Mouse (Mus musculus) intestine, embryonic 16.5 days (tissue): Measurements from ENCODE around the gene 1700012B07Rik. TPM values are rescaled to one million over a fixed set of nuclear protein-coding genes. Genes with fewer than 3 reads are reported as not detected.

Experiments
- ATAC-seq: fragments of 200-750 bp; cut with Nextera tagmentation; 2 replicates; pipeline ENCODE4 v1.8.0; 2017; ENCODE audit warnings: moderate TSS enrichment, moderate library complexity
- H3K27ac ChIP-seq: fragments of 300-500 bp; sonication (generic); 2 replicates; pipeline ENCODE4 v1.5.1; 2014; ENCODE audit warnings: mild to moderate bottlenecking, low read length
- H3K27me3 ChIP-seq: fragments of 300-500 bp; sonication (generic); replicated peaks from 2 replicates; pipeline ENCODE4 v1.6.1; 2014; ENCODE audit warnings: low read length, control low read depth, mixed read lengths; ENCODE audit not compliant: control insufficient read depth, insufficient read depth
- H3K36me3 ChIP-seq: fragments of 300-500 bp; sonication (generic); 2 replicates; pipeline ENCODE4 v1.6.1; 2014; ENCODE audit warnings: low read length, control low read depth; ENCODE audit not compliant: control insufficient read depth, insufficient read depth
- H3K4me1 ChIP-seq: fragments of 300-500 bp; sonication (generic); 2 replicates; pipeline ENCODE4 v1.6.1; 2014; ENCODE audit warnings: low read length, control low read depth, mixed read lengths; ENCODE audit not compliant: control insufficient read depth, insufficient read depth
- H3K4me2 ChIP-seq: fragments of 300-500 bp; sonication (generic); 2 replicates; pipeline ENCODE4 v1.6.1; 2014; ENCODE audit warnings: low read depth, low read length, control low read depth
- H3K4me3 ChIP-seq: fragments of 300-500 bp; sonication (generic); 2 replicates; pipeline ENCODE4 v1.5.1; 2014; ENCODE audit warnings: mild to moderate bottlenecking, low read length
- H3K9ac ChIP-seq: fragments of 300-500 bp; sonication (generic); 2 replicates; pipeline ENCODE4 v1.6.1; 2014; ENCODE audit warnings: low read depth, low read length
- H3K9me3 ChIP-seq: fragments of 300-500 bp; sonication (generic); 2 replicates; pipeline ENCODE4 v1.6.1; 2016; ENCODE audit warnings: low read length, control low read depth; ENCODE audit not compliant: control insufficient read depth
- WGBS: fragments of 180-500 bp; shearing (Covaris S2); extraction: QIAGEN DNeasy Blood & Tissue Kit; methylation state at CpG from one replicate; pipeline ENCODE4 v1.1.7; 2014; 5-methylcytosine and 5-hydroxymethylcytosine counted together
- polyA plus RNA-seq: library from polyadenylated mRNA; unstranded; fragments of >200 nt; fragmentation: Nextera tagmentation; extraction: Ambion mirVana; gene quantifications from 2 replicates; pipeline ENCODE4 v1.2.1, GENCODE M21; 2015

The 1700012B07Rik gene
- polyA plus RNA-seq, 1 experiment from 2014 or later, result not detected

DNA sequence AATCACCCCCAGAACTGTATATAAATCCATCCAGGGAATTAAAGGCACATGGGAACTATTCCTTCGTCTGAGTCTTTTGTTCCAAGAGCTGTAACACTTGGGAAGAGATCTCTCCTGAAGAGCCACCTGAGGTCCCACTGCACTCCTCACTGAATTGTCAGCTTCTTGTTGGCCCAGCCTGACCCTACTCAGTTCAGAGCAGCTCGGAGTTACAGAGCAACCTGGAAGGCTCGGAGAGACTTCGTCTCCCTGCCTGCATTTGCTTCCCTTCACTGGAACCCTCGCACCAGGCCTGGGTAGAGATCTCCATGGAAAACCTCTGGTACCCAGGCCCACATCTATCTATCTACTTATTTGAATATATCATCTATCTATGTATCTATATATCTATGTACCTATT, 40.0 kb upstream of the 1700012B07Rik start:
- Histone ChIP-seq H3K9me3 (0 out of 2 replicates have a peak, but pooled peaks cover 3% of the 10 kb centered on the region), H3K9ac (no peak overlapping the region), H3K4me1 (no peaks in the 10 kb centered on the region), H3K36me3 (no peaks in the 10 kb centered on the region), H3K27ac (no peak overlapping the region), H3K4me3 (no peak overlapping the region), H3K4me2 (no peak overlapping the region), H3K27me3 (no peaks in the 10 kb centered on the region)
- no peak for ATAC-seq
- 80% methylated on average over 5 of the region's 5 CpGs for WGBS

DNA sequence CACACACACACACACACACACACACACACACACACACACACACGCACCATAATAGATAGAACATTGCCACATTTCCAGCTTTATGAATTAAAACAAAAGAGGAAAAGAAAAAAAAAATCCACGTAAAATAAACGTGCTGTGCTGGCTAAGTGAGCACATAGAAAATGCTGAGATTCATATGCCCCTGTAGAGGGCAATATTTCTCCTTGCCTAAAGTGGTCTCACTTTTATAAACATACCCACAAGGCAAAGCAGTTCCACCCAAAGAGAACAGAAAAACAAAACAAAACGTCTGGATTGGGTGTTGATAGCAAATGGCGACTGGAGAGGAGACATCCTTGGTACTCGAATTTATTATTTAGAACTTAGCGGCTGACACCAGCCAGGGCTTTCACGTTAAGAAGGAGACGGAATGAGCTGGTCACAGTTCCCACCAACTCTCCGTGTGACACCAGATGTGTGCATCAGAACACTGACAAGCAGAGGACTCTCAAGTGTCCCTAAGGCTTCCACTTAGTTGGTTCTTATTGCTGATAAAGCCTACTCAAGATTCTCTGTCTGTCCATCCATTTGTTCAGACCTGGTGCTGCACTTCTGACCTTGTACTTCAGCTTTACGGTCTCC, 38.8 kb upstream of the 1700012B07Rik start:
- Histone ChIP-seq H3K9me3 (0 out of 2 replicates have a peak, but pooled peaks cover 3% of the 10 kb centered on the region), H3K9ac (no peak overlapping the region), H3K27ac (no peak overlapping the region), H3K4me2 (no peak overlapping the region), H3K36me3 (no peaks in the 10 kb centered on the region), H3K4me1 (no peaks in the 10 kb centered on the region), H3K4me3 (no peak overlapping the region), H3K27me3 (no peaks in the 10 kb centered on the region)
- ATAC-seq, result no peak
- 67% methylated on average over 11 of the region's 11 CpGs for WGBS

GRCm38 (mm10) chr11:109865526-109865925, 37.7 kb upstream of the 1700012B07Rik start:
- H3K36me3 ChIP-seq, result no peaks in the 10 kb centered on the region
- no peak overlapping the region for H3K4me2 ChIP-seq
- no peaks in the 10 kb centered on the region for H3K27me3 ChIP-seq
- no peak overlapping the region for H3K9ac ChIP-seq
- H3K4me3 ChIP-seq, result no peak overlapping the region
- no peak overlapping the region for H3K27ac ChIP-seq
- 0 out of 2 replicates have a peak, but pooled peaks cover 3% of the 10 kb centered on the region for H3K9me3 ChIP-seq
- WGBS, result 73% methylated on average over 8 of the region's 8 CpGs
- ATAC-seq, result no peak
- H3K4me1 ChIP-seq, result no peaks in the 10 kb centered on the region

DNA sequence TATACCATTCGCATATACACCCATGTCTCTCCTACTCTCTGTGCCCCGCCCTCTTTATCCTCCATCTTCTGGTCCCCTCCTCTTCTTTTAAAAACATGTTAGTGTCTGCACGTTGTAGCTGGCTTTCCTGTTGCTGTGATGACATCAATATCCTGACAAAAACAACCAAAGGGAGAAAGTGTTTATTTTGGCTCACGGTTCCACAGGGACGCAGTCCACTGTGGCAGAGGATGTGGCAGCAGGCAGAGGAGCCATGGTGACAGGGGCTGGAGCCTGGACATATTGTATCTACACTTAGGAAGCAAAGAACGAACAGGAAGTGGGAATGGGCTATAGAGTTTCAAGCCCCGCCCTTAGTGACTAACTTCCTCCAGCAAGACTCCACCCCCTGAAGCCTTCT, 36.1 kb upstream of the 1700012B07Rik start:
- ATAC-seq, result no peak
- Histone ChIP-seq H3K27ac (no peak overlapping the region), H3K9ac (no peak overlapping the region), H3K36me3 (no peaks in the 10 kb centered on the region), H3K27me3 (no peaks in the 10 kb centered on the region), H3K4me1 (peaks cover 3% of the 10 kb centered on the region; the same call in 1 of the 2 replicates), H3K4me2 (no peak overlapping the region), H3K9me3 (0 out of 2 replicates have a peak, but pooled peaks cover 3% of the 10 kb centered on the region), H3K4me3 (no peak overlapping the region)
- 83% methylated on average over 7 of the region's 7 CpGs for WGBS

GRCm38 (mm10) chr11:109863194-109863746, 35.4 kb upstream of the 1700012B07Rik start:
- no peaks in the 10 kb centered on the region for H3K27me3 ChIP-seq
- peaks cover 3% of the 10 kb centered on the region; the same call in 1 of the 2 replicates for H3K4me1 ChIP-seq
- ATAC-seq, result no peak
- no peak overlapping the region for H3K4me2 ChIP-seq
- WGBS, result 70% methylated on average over 9 of the region's 9 CpGs
- H3K9ac ChIP-seq, result no peak overlapping the region
- no peaks in the 10 kb centered on the region for H3K36me3 ChIP-seq
- H3K27ac ChIP-seq, result no peak overlapping the region
- H3K4me3 ChIP-seq, result no peak overlapping the region
- 0 out of 2 replicates have a peak, but pooled peaks cover 3% of the 10 kb centered on the region for H3K9me3 ChIP-seq

DNA sequence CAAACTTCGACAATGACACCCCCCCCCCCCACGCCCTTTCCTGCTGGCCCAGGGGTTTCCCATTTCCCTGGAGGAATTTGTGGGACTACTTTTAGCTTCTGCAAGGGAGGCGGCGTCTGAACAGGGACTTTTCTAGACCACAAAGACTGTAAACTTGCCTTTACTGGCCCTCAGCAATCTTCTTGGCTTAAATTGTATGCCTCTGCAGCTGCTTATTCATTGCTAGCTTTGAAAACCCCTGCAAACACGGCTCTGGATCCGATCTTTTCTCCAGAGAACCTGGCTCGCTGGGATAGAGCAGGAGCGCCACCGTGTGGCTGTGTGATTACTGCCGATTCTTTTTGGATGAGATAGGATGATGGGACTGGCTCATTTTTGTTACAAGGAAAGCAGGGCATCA, 32.7 kb upstream of the 1700012B07Rik start:
- H3K9ac ChIP-seq, result no peak overlapping the region
- H3K27ac ChIP-seq, result no peak overlapping the region
- no peaks in the 10 kb centered on the region for H3K27me3 ChIP-seq
- ATAC-seq, result peak; percentile 40; the same call in 1 of the 2 replicates
- WGBS, result 6% methylated on average over 10 of the region's 10 CpGs
- H3K4me2 ChIP-seq, result peak overlapping the region; percentile 32
- peak overlapping the region; percentile 20 for H3K4me3 ChIP-seq
- H3K36me3 ChIP-seq, result no peaks in the 10 kb centered on the region
- 0 out of 2 replicates have a peak, but pooled peaks cover 3% of the 10 kb centered on the region for H3K9me3 ChIP-seq
- H3K4me1 ChIP-seq, result peaks cover 3% of the 10 kb centered on the region; the same call in 1 of the 2 replicates

DNA sequence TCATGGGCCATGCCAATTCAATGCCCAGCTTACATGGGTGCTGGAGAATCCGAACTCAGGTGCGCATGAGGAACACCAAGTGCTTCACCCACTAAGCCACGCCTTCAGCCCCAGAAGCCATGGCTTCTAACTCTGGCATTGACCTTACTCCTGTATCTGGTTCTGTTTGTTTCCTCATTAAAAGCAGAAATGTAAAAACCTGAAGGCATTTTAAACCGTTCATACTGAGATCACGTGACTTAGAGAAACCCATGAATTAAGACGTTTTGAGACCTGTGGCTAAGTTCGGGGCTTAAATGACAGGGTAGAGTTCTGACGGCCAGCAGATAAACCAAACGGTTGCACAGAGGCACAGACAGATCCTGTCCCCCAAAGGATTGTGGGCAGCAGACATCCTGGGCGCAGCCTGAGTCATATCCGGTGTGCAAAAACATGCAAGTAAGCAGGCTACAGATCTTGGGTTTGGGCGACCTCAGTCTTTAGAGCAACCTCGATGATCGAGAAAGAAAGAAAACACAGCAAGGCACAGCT, 32.2 kb upstream of the 1700012B07Rik start:
- Histone ChIP-seq H3K4me1 (peaks cover 3% of the 10 kb centered on the region; the same call in 1 of the 2 replicates), H3K9me3 (0 out of 2 replicates have a peak, but pooled peaks cover 3% of the 10 kb centered on the region), H3K4me2 (peak overlapping the region; percentile 32), H3K27me3 (no peaks in the 10 kb centered on the region), H3K9ac (0 out of 2 replicates have a peak overlapping the region, but pooled peaks have one; percentile 17), H3K4me3 (peak overlapping the region; percentile 20), H3K27ac (no peak overlapping the region), H3K36me3 (no peaks in the 10 kb centered on the region)
- ATAC-seq, result peak; percentile 58; the same call in 1 of the 2 replicates
- 64% methylated on average over 14 of the region's 14 CpGs for WGBS

DNA sequence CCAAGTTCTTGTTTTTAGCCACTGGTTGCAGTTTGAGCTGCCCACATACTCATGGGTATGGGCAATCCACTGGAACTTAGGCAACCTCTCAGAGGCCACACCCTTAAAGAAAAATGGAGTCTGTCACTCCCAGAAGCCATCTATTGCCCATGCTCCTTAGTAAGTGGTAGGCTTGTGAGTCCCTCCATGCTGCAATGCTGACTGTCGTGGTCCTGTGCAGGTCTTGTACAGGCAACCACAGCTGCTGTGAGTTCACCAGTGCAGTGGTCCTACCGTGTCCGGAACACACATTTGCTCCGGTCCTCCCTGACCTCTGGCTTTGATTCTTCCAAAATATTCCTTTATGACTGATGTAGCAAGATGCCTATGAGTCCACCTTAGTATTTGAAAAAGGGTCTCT, 31.6 kb upstream of the 1700012B07Rik start:
- no peak overlapping the region for H3K27ac ChIP-seq
- 88% methylated on average over 4 of the region's 4 CpGs for WGBS
- H3K36me3 ChIP-seq, result no peaks in the 10 kb centered on the region
- no peak overlapping the region for H3K4me3 ChIP-seq
- H3K9me3 ChIP-seq, result 0 out of 2 replicates have a peak, but pooled peaks cover 3% of the 10 kb centered on the region
- H3K27me3 ChIP-seq, result no peaks in the 10 kb centered on the region
- H3K9ac ChIP-seq, result no peak overlapping the region
- peaks cover 3% of the 10 kb centered on the region; the same call in 1 of the 2 replicates for H3K4me1 ChIP-seq
- no peak for ATAC-seq
- H3K4me2 ChIP-seq, result no peak overlapping the region

GRCm38 (mm10) chr11:109857086-109857485, 29.2 kb upstream of the 1700012B07Rik start:
- 60% methylated on average over 10 of the region's 10 CpGs for WGBS
- H3K27ac ChIP-seq, result no peak overlapping the region
- H3K27me3 ChIP-seq, result no peaks in the 10 kb centered on the region
- H3K9me3 ChIP-seq, result no peaks in the 10 kb centered on the region
- no peak for ATAC-seq
- H3K36me3 ChIP-seq, result no peaks in the 10 kb centered on the region
- no peak overlapping the region for H3K4me2 ChIP-seq
- no peak overlapping the region for H3K9ac ChIP-seq
- no peak overlapping the region for H3K4me3 ChIP-seq
- peaks cover 3% of the 10 kb centered on the region; the same call in 1 of the 2 replicates for H3K4me1 ChIP-seq
